Mouse (Mus musculus) thymus, postnatal 10 days (tissue): ENCODE results near the gene Utp14b.

Source experiments
- DNase-seq, 2 experiments: peaks; one replicate each; pipeline ENCODE4 v3.0.0; 2021; ENCODE audit warnings: low spot score in 2 of 2

Utp14b gene

GRCm38 (mm10) chr1:78686872-78687271 is 29.0 kb downstream of the Utp14b start:
- DNase-seq: no peak

- DNase-seq: no peak
These were observed 30.3 kb downstream of the Utp14b start for GRCm38 (mm10) chr1:78688149-78688548.

GRCm38 (mm10) chr1:78694503-78695258 is 36.8 kb downstream of the Utp14b start:
- DNase-seq: no peak

GRCm38 (mm10) chr1:78696305-78696704 is 38.5 kb downstream of the Utp14b start:
- DNase-seq: no peak

- no peak for DNase-seq
These were observed 39.1 kb downstream of the Utp14b start for GRCm38 (mm10) chr1:78696903-78697302.

- DNase-seq: no peak
These were observed 40.3 kb downstream of the Utp14b start for GRCm38 (mm10) chr1:78698138-78698537.

- DNase-seq: no peak
These were observed 43.9 kb downstream of the Utp14b start for GRCm38 (mm10) chr1:78701740-78702139.

- DNase-seq: no peak
These were observed 44.6 kb downstream of the Utp14b start for GRCm38 (mm10) chr1:78702282-78702963.

- DNase-seq: no peak
These were observed 45.1 kb downstream of the Utp14b start for GRCm38 (mm10) chr1:78702964-78703285.

- no peak for DNase-seq
These were observed 48.5 kb downstream of the Utp14b start for GRCm38 (mm10) chr1:78706338-78706737.

- no peak for DNase-seq
These were observed 49.4 kb downstream of the Utp14b start for GRCm38 (mm10) chr1:78707280-78707679.

- no peak for DNase-seq
These were observed 52.2 kb downstream of the Utp14b start for GRCm38 (mm10) chr1:78710026-78710425.

- DNase-seq: no peak
These were observed 52.9 kb downstream of the Utp14b start for GRCm38 (mm10) chr1:78710613-78711329.
